Mouse (Mus musculus): ENCODE measurements around the gene Hba-a2.

Hba-a2 gene

GRCm38 (mm10) chr11:32320507-32321195 is 24.4 kb downstream of the Hba-a2 start:
- DNase-seq: no peak

DNA sequence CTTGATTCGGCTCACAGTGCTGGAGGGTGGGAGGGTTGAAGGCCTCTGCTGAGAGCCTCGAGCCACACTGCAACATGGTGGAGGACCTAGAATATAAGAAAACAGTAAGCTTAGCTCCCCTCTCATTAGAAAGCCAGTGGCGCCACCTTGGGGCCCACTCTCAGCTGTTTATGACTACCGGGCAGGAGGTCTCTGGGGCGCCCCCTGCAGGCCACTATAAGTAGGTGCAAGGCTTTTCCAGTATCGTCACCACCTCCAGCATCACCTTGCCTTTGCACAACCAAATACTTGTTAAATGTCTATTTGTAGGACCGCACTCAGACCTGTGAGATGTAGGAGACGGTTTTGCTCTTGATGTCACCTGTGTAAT is 24.9 kb downstream of the Hba-a2 start:
- DNase-seq: peak; percentile 12 to 39

DNA sequence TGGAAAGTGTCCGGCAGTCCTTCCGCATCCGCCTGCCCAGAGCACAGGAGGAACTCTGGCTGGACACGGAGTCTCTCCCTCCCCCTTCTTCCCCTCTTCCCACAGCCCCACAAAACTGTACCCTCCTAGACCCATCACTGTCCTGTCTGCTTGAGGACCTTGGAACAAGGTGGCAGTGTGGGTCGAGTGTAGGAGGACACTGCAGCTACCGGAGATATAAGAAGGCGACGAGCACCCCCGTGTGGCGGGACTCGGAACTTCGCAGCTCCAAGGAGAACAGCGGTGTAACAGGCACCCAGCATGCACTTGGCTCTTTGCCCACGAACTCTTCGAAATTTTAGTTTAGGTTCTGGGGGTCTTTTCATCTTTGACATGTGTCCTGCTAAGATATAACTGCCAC is 28.3 kb downstream of the Hba-a2 start:
- peak; percentile 76 to 81 for DNase-seq

DNA sequence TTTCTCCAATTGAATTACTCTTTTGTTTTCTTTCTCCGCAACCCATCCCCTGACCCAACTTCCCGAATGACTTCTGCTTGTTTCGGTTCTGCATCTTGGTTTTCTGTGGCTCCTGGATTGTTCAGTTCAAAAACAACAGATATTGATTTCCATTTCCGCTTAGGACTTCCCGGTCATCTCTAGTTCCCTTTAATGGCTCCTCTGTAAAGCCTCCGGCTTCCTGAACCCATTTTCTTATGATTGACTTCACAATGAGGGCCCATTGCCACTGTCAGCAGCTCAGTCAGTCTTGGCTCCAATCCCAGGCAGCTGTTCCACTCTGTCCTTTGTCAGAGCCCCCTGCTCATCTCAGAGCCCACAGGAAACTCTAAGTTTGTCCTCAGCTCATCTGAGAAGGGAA is 34.8 kb downstream of the Hba-a2 start:
- peak; percentile 17 to 26 for DNase-seq

- no peak for DNase-seq
Measured at GRCm38 (mm10) chr11:32331861-32332260, 35.6 kb downstream of the Hba-a2 start.

- DNase-seq: no peak
Measured at GRCm38 (mm10) chr11:32333235-32333634, 36.9 kb downstream of the Hba-a2 start.

GRCm38 (mm10) chr11:32336435-32336907 is 40.2 kb downstream of the Hba-a2 start:
- DNase-seq: peak; percentile 29 to 54

- peak; percentile 64 to 71 for DNase-seq
Measured at GRCm38 (mm10) chr11:32339131-32339531, 42.8 kb downstream of the Hba-a2 start.

DNA sequence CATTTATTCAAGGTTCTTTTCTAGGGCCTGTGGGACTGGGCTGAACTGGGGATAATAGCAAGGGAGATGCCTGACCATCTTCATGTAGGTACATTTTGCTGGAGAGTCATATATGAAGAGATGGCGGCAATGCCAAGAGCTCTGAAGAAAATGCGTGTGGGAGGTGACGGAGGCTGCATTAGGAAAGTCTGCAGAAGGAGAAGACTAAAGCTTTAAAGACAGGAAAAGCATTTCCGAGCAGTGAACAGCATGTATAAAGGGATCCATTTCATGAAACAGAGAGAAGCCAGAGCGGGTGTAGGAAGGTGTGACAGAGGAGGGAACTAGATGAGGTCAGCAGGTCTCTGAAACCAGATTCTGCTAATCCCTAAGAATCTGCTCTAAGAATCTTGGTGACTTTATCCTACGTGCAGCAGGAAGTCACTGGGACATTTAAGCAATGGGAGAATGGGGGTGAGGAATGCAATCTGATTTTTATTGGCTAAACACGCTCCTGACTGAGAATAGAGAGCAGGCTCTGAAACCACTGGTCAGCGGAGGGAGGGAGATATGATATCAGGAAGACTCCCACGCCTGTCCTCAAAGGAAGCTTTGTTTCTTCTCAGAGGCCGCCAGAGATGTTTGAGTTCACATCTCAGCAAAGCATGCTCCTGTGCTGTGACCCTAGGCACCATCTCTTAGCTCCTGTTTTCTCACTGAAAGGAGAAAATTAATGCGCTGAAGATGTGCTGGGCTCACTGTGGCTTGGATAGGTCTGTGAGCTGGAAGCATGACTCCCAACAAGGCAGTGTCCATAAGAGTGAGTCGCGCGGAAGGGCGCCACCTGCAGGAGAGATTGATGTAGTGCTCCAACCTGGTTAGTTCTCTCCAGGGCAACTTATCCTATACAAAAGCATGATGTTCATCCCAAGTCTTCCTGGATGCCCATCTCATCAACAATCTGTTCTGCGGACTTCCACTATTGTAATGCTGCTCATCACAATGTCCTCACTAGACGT is 44.5 kb downstream of the Hba-a2 start:
- no peak for DNase-seq

DNA sequence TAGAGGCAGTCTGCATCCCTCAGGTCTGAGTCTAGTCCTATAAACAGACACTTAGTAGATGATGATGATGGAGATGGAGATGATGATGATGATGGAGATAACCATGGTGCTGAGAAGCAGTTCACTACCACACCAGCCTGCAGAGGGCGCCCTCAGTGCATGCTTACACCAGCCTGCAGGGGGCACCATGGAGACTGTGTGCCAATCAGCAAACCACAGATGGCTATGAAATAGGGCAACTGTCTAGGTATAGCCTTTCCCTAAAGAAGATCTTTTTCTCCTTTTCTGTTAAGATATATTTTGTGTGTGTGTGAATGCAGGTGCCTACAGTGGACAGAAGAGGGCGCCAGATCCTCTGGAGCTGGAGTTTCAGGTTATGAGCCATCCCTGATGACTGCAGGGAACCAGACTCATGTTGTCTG is 46.5 kb downstream of the Hba-a2 start:
- peak; percentile 41 to 51 for DNase-seq

DNA sequence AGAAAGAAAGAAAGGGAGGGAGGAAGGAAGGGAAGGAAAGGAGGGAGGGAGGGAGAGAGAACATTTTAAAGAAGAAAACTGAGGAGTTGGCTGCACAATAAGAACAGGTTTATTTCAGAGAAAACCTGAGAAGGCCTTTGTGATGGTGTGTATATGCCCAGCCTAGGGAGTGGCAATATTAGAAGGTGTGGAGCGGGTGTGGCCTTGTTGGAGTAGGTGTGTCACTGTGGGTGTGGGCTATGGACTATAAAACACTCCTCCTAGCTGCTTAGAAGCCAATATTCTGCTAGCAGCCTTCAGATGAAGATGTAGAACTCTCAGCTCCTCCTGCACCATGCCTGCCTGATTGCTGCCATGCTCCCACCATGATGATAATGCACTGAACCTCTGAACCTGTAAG is 47.1 kb downstream of the Hba-a2 start:
- no peak for DNase-seq

GRCm38 (mm10) chr11:32345504-32346297 is 49.4 kb downstream of the Hba-a2 start:
- no peak for DNase-seq

Measured in lung, adult 18-20 months (tissue).